Mouse (Mus musculus) lung, adult 2 months (tissue): Measurements from ENCODE around the gene Padi4.

Experiments used
- CTCF ChIP-seq: fragments of 200-500 bp; IDR thresholded peaks from 2 replicates; pipeline ENCODE4 v1.5.1; 2011; ENCODE audit warnings: mild to moderate bottlenecking, low read length, control low read depth; ENCODE audit not compliant: insufficient read depth
- POLR2A ChIP-seq: fragments of 200-500 bp; IDR thresholded peaks from 2 replicates; pipeline ENCODE4 v1.6.1; 2011; ENCODE audit warnings: low read depth, mild to moderate bottlenecking, control low read depth, low read length, borderline replicate concordance; ENCODE audit errors: extremely low read depth

DNA sequence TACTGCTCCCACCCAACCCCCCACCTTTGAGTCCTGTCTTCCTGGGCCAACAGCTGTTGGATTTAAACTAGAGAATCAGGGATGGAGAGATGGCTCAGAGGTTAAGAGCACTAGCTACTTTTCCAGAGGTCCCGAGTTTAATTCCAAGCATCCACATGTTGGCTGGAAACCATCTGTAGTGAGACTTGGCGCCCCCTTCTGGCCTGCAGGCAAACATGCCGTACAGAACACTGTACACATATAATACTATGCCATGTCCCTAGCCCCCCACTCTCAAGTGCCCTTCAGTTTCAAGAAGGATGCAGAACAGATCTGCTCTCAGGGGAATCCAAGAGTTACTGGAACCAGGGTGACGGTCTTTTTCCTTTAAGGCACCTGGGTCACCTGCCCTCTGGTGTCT is 42.4 kb downstream of the Padi4 start:
- TF ChIP-seq CTCF (peak; percentile 21; the same call in 1 of the 2 replicates), POLR2A (no peak)
